Mouse (Mus musculus) midbrain, embryonic 10.5 days (tissue): Measurements from ENCODE around the gene Lats2. TPM values are rescaled to one million over a fixed set of nuclear protein-coding genes. Genes with fewer than 3 reads are reported as not detected.
"Not testable (repeated sequence)": the region's sequence is repeated elsewhere in the genome, so short reads cannot be mapped to it uniquely, and the experiment has no call there.

ENCODE experiments used
- DNase-seq: peaks from one replicate; pipeline ENCODE4 v3.0.0-alpha.2; 2017; ENCODE audit warnings: low spot score
- H3K27ac ChIP-seq: fragments of 300-500 bp; sonication (generic); replicated peaks from 2 replicates; pipeline ENCODE4 v1.5.1; 2016; ENCODE audit warnings: mild to moderate bottlenecking
- H3K27me3 ChIP-seq: fragments of 300-500 bp; sonication (generic); 2 replicates; pipeline ENCODE4 v1.6.1; 2016; ENCODE audit warnings: low read depth, mild to moderate bottlenecking; ENCODE audit not compliant: poor library complexity, severe bottlenecking
- H3K36me3 ChIP-seq: fragments of 300-500 bp; sonication (generic); 2 replicates; pipeline ENCODE4 v1.6.1; 2016; ENCODE audit warnings: mild to moderate bottlenecking, moderate library complexity
- H3K4me1 ChIP-seq: fragments of 300-500 bp; sonication (generic); 2 replicates; pipeline ENCODE4 v1.6.1; 2016
- H3K4me3 ChIP-seq: fragments of 300-500 bp; sonication (generic); 2 replicates; pipeline ENCODE4 v1.5.1; 2016; ENCODE audit warnings: mild to moderate bottlenecking, moderate library complexity
- H3K9me3 ChIP-seq: fragments of 300-500 bp; sonication (generic); replicated peaks from 2 replicates; pipeline ENCODE4 v1.6.1; 2016; ENCODE audit warnings: mild to moderate bottlenecking
- WGBS: fragments of 180-500 bp; shearing (Covaris S2); methylation state at CpG from one replicate; pipeline ENCODE4 v1.1.7; 2016; 5-methylcytosine and 5-hydroxymethylcytosine counted together
- polyA plus RNA-seq: library from polyadenylated mRNA; unstranded; fragments of >200 nt; fragmentation: Nextera tagmentation; extraction: Ambion mirVana; gene quantifications from 2 replicates; pipeline ENCODE4 v1.2.1, GENCODE M21; 2016

Lats2 gene
- polyA plus RNA-seq, 1 experiment from 2014 or later, result 16.8 TPM

GRCm38 (mm10) chr14:57755661-57756060 is 2.5 kb downstream of the Lats2 start:
- peaks cover 30% of the 10 kb centered on the region for H3K4me1 ChIP-seq
- no peak overlapping the region for H3K27ac ChIP-seq
- no peaks in the 10 kb centered on the region for H3K36me3 ChIP-seq
- no peaks in the 10 kb centered on the region for H3K27me3 ChIP-seq
- H3K4me3 ChIP-seq, result no peak overlapping the region
- H3K9me3 ChIP-seq, result no peaks in the 10 kb centered on the region
- no peak for DNase-seq
- WGBS, result 95% methylated on average over 2 of the region's 2 CpGs

- WGBS, result 14% methylated on average over 9 of the region's 9 CpGs
- H3K27ac ChIP-seq, result peak overlapping the region; percentile 78
These were observed 4.7 kb downstream of the Lats2 start for GRCm38 (mm10) chr14:57753351-57753992.

GRCm38 (mm10) chr14:57751006-57751405 is 7.2 kb downstream of the Lats2 start:
- not testable (repeated sequence) for H3K9me3 ChIP-seq, H3K36me3 ChIP-seq, DNase-seq, H3K4me3 ChIP-seq, H3K27ac ChIP-seq
- H3K4me1 ChIP-seq, result peaks cover 40% of the 10 kb centered on the region
- peaks cover 13% of the 10 kb centered on the region for H3K27me3 ChIP-seq

More at GRCm38 (mm10) chr14:57753351-57753992, 4.7 kb downstream of the Lats2 start:
- DNase-seq, result peak; percentile 45
- Histone ChIP-seq H3K4me1 (peaks cover 25% of the 10 kb centered on the region), H3K9me3 (no peaks in the 10 kb centered on the region), H3K27me3 (no peaks in the 10 kb centered on the region), H3K36me3 (no peaks in the 10 kb centered on the region), H3K4me3 (no peak overlapping the region; the same call in 1 of the 2 replicates)

- WGBS, result 81% methylated on average over 2 of the region's 2 CpGs
- no peak overlapping the region for H3K27ac ChIP-seq
These were observed 8.7 kb downstream of the Lats2 start for GRCm38 (mm10) chr14:57749501-57749900.

GRCm38 (mm10) chr14:57746001-57746771 is 12.0 kb downstream of the Lats2 start, which contains the start of gene Gm49361:
Gm49361 (minus strand) TSS chr14:57746103.
- H3K27me3 ChIP-seq, result peaks cover 13% of the 10 kb centered on the region
- no peaks in the 10 kb centered on the region for H3K36me3 ChIP-seq
- peaks cover 47% of the 10 kb centered on the region for H3K4me1 ChIP-seq
- H3K4me3 ChIP-seq, result peak within 1 kb of the TSS; percentile 90
- peak within 1 kb of the TSS; percentile 96 for H3K27ac ChIP-seq
- under 1% methylated on average over 67 of the region's 68 CpGs for WGBS
- no peaks in the 10 kb centered on the region for H3K9me3 ChIP-seq
- peak; percentile 89 for DNase-seq

More at GRCm38 (mm10) chr14:57749501-57749900, 8.7 kb downstream of the Lats2 start:
- peaks cover 13% of the 10 kb centered on the region for H3K27me3 ChIP-seq
- H3K9me3 ChIP-seq, result no peaks in the 10 kb centered on the region
- no peak for DNase-seq
- H3K36me3 ChIP-seq, result no peaks in the 10 kb centered on the region
- no peak overlapping the region for H3K4me3 ChIP-seq
- peaks cover 45% of the 10 kb centered on the region for H3K4me1 ChIP-seq

GRCm38 (mm10) chr14:57745291-57745969 is 12.8 kb downstream of the Lats2 start:
- peak overlapping the region; percentile 96 for H3K27ac ChIP-seq
- DNase-seq, result peak; percentile 66
- H3K36me3 ChIP-seq, result no peaks in the 10 kb centered on the region
- peaks cover 13% of the 10 kb centered on the region for H3K27me3 ChIP-seq
- under 1% methylated on average over 96 of the region's 103 CpGs for WGBS
- H3K9me3 ChIP-seq, result no peaks in the 10 kb centered on the region
- H3K4me3 ChIP-seq, result peak overlapping the region; percentile 90
- peaks cover 50% of the 10 kb centered on the region for H3K4me1 ChIP-seq

GRCm38 (mm10) chr14:57744547-57744946 is 13.6 kb downstream of the Lats2 start:
- Histone ChIP-seq H3K9me3 (no peaks in the 10 kb centered on the region), H3K27ac (no peak overlapping the region), H3K4me3 (peak overlapping the region; percentile 90), H3K36me3 (no peaks in the 10 kb centered on the region), H3K27me3 (peaks cover 13% of the 10 kb centered on the region), H3K4me1 (peaks cover 50% of the 10 kb centered on the region)
- no peak for DNase-seq
- WGBS, result 1% methylated on average over 8 of the region's 8 CpGs

GRCm38 (mm10) chr14:57740651-57741050 is 17.5 kb downstream of the Lats2 start:
- no peak overlapping the region for H3K27ac ChIP-seq
- no peak for DNase-seq
- H3K4me1 ChIP-seq, result peaks cover 54% of the 10 kb centered on the region
- peaks cover 12% of the 10 kb centered on the region for H3K36me3 ChIP-seq
- H3K27me3 ChIP-seq, result no peaks in the 10 kb centered on the region
- no peak overlapping the region for H3K4me3 ChIP-seq
- 88% methylated on average over 8 of the region's 8 CpGs for WGBS
- H3K9me3 ChIP-seq, result no peaks in the 10 kb centered on the region

- no peak for DNase-seq
- no peak overlapping the region for H3K4me3 ChIP-seq
- H3K9me3 ChIP-seq, result no peaks in the 10 kb centered on the region
- no peak overlapping the region for H3K27ac ChIP-seq
- no peaks in the 10 kb centered on the region for H3K27me3 ChIP-seq
- peaks cover 33% of the 10 kb centered on the region for H3K4me1 ChIP-seq
- peaks cover 31% of the 10 kb centered on the region for H3K36me3 ChIP-seq
These were observed 21.1 kb downstream of the Lats2 start for GRCm38 (mm10) chr14:57737089-57737488.

GRCm38 (mm10) chr14:57736141-57736540 is 22.0 kb downstream of the Lats2 start:
- Histone ChIP-seq H3K27me3 (no peaks in the 10 kb centered on the region), H3K9me3 (no peaks in the 10 kb centered on the region), H3K4me1 (peaks cover 32% of the 10 kb centered on the region), H3K36me3 (peaks cover 36% of the 10 kb centered on the region), H3K4me3 (no peak overlapping the region), H3K27ac (no peak overlapping the region)
- WGBS, result 84% methylated on average over 4 of the region's 4 CpGs
- no peak for DNase-seq

- 74% methylated on average over 6 of the region's 6 CpGs for WGBS
- Histone ChIP-seq H3K36me3 (peaks cover 42% of the 10 kb centered on the region), H3K4me3 (no peak overlapping the region), H3K9me3 (no peaks in the 10 kb centered on the region), H3K4me1 (peaks cover 33% of the 10 kb centered on the region), H3K27me3 (no peaks in the 10 kb centered on the region), H3K27ac (no peak overlapping the region)
- no peak for DNase-seq
These were observed 25.4 kb downstream of the Lats2 start for GRCm38 (mm10) chr14:57732668-57733293.

- Histone ChIP-seq H3K27me3 (no peaks in the 10 kb centered on the region), H3K9me3 (peaks cover 5% of the 10 kb centered on the region; the same call in 1 of the 2 replicates), H3K27ac (peak overlapping the region; percentile 46), H3K4me3 (no peak overlapping the region), H3K36me3 (peaks cover 62% of the 10 kb centered on the region), H3K4me1 (peaks cover 19% of the 10 kb centered on the region)
- DNase-seq, result no peak
- whole genome bisulfite sequencing, result 63% methylated on average over 9 of the region's 9 CpGs
These were observed 27.7 kb downstream of the Lats2 start for GRCm38 (mm10) chr14:57730527-57730926.
